Mouse (Mus musculus): ENCODE measurements around the gene Syne2. TPM values are rescaled to one million over a fixed set of nuclear protein-coding genes. Genes with fewer than 3 reads are reported as not detected.

The Syne2 gene
- total and polyA plus RNA-seq, 3 experiments, result 3.9 to 7.5 (median 4.9) TPM

DNA sequence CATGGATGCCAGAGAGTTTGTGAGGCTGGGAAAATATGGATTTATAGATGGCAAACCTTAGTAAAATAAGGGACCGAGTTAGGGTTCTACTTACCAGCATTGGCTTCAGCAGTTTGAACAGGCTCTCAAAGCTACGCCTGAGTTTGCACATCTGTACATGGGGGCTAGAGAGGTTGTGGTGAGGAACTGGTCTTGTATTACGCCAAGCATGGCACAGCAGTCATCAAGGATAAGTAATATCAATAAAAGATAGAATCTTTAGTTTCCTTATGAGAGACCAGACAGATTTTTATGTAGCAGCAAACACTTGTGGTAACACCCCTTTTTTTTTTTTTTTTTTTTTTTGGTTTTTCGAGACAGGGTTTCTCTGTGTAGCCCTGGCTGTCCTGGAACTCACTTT lies 194.9 kb downstream of the Syne2 start:
- Histone ChIP-seq H3K79me2 (replicated peaks; ENCODE audit: control insufficient read depth, extremely low read depth, insufficient read depth, poor library complexity, severe bottlenecking) (no peaks in the 10 kb centered on the region), H3K4me1 (ENCODE audit: control insufficient read depth in 1 of 2, insufficient read depth in 2 of 2) (peaks cover 0 to 8% of the 10 kb centered on the region in 2 experiments; a peak in 3 of 4 replicates), H3K4me2 (ENCODE audit: insufficient read depth, low read depth, poor library complexity, severe bottlenecking) (no peak overlapping the region), H3K9ac (ENCODE audit: insufficient read depth, low read depth) (no peak overlapping the region), H3K4me3 (replicated peaks in 1 of 3; ENCODE audit: low read depth in 2 of 3, low read length in 2 of 3, poor library complexity in 1 of 3) (no peak overlapping the region), H3K36me3 (replicated peaks in 1 of 2; ENCODE audit: control insufficient read depth in 1 of 2, insufficient read depth in 1 of 2, low read length in 1 of 2) (peaks cover 0 to 6% of the 10 kb centered on the region in 2 experiments), H3K27me3 (replicated peaks) (no peaks in the 10 kb centered on the region), H3K9me3 (replicated peaks; ENCODE audit: low read length) (no peaks in the 10 kb centered on the region), H3K27ac (ENCODE audit: insufficient read depth, low read depth) (no peak overlapping the region)
- TF ChIP-seq ZMIZ1 (IDR thresholded peaks at IDR 0.05; ENCODE audit: low read depth, low read length), result no peak
- TF ChIP-seq BHLHE40 (IDR thresholded peaks at IDR 0.05; ENCODE audit: low read depth, low read length), result no peak
- no peak for TF ChIP-seq MYC (IDR thresholded peaks at IDR 0.05; ENCODE audit: low read depth, low read length)
- TF ChIP-seq POLR2AphosphoS2 (IDR thresholded peaks at IDR 0.05; ENCODE audit: low read depth, low read length), result no peak
- no peak for TF ChIP-seq USF2 (conservative IDR thresholded peaks at IDR 0.05; ENCODE audit: low read depth, low read length)
- no peak for TF ChIP-seq TBP (conservative IDR thresholded peaks at IDR 0.05; ENCODE audit: low read depth, low read length)
- no peak for TF ChIP-seq TCF12 (IDR thresholded peaks at IDR 0.05; ENCODE audit: low read depth, low read length)
- TF ChIP-seq ZNF384 (IDR thresholded peaks at IDR 0.05; ENCODE audit: low read depth, low read length), result no peak
- no peak for TF ChIP-seq MXI1 (IDR thresholded peaks at IDR 0.05; ENCODE audit: low read depth, low read length)
- no peak for TF ChIP-seq SIN3A (IDR thresholded peaks at IDR 0.05; ENCODE audit: low read length)
- TF ChIP-seq ZC3H11A (IDR thresholded peaks at IDR 0.05; ENCODE audit: low read depth, low read length), result no peak
- no peak for TF ChIP-seq ETS1 (conservative IDR thresholded peaks at IDR 0.05; ENCODE audit: low read depth, low read length)
- no peak for TF ChIP-seq ELF1 (IDR thresholded peaks at IDR 0.05; ENCODE audit: low read depth, low read length)
- TF ChIP-seq CHD1 (IDR thresholded peaks at IDR 0.05; ENCODE audit: low read depth, low read length), result no peak
- no peak for TF ChIP-seq USF1 (IDR thresholded peaks at IDR 0.05; ENCODE audit: low read depth, low read length)
- TF ChIP-seq EP300 (IDR thresholded peaks at IDR 0.05; ENCODE audit: low read length), result no peak
- TF ChIP-seq MEF2A (IDR thresholded peaks at IDR 0.05; ENCODE audit: borderline replicate concordance, low read depth, low read length), result no peak
- no peak for TF ChIP-seq PAX5 (IDR thresholded peaks at IDR 0.05; ENCODE audit: low read length)
- no peak for DNase-seq (ENCODE audit: extremely low read depth)
- in situ Hi-C loops (cut with MboI; ENCODE audit: low pct_ligation_motif_present, low pct_unique_long_range_greater_than_20kb, low sequenced_read_pairs) (loop anchor here (25.0 kb wide), 1 partner anchor 325 kb away; no protein-coding TSS in a partner anchor), dilution Hi-C loops (cut with MboI; ENCODE audit: extremely low pct_ligation_motif_present, extremely low pct_unique_long_range_greater_than_20kb, low sequenced_read_pairs) (no loop called here)

DNA sequence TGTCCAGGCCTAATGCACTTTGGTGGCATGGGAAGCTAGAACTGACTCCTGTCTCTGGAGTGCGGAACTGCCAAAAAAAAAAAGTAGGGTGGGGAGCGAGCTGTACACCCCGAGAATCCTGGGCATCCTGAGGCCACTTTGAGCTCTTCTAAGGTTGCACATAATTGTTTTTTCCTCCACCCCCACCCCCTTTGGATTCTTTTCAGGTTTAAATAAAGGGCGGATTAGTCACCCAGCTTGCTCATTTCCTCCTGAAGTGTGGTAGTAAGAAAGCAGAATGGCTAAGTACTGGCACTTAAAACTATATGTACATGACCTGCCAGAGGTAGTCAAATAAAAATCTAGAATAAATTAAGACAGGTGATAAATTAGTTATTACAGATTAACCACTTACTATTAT lies 195.5 kb downstream of the Syne2 start:
- H3K79me2 ChIP-seq (replicated peaks; ENCODE audit: control insufficient read depth, extremely low read depth, insufficient read depth, poor library complexity, severe bottlenecking), result no peaks in the 10 kb centered on the region
- no peak for DNase-seq (ENCODE audit: extremely low read depth)
- in situ Hi-C loops (cut with MboI; ENCODE audit: low pct_ligation_motif_present, low pct_unique_long_range_greater_than_20kb, low sequenced_read_pairs) (loop anchor here (25.0 kb wide), 1 partner anchor 324 kb away; no protein-coding TSS in a partner anchor), dilution Hi-C loops (cut with MboI; ENCODE audit: extremely low pct_ligation_motif_present, extremely low pct_unique_long_range_greater_than_20kb, low sequenced_read_pairs) (no loop called here)
- TF ChIP-seq MYC (IDR thresholded peaks at IDR 0.05; ENCODE audit: low read depth, low read length) (no peak), ZC3H11A (IDR thresholded peaks at IDR 0.05; ENCODE audit: low read depth, low read length) (no peak), E2F4 (IDR thresholded peaks at IDR 0.05; ENCODE audit: insufficient replicate concordance, low read depth, low read length) (no peak), IRF4 (IDR thresholded peaks at IDR 0.05; ENCODE audit: low read depth, low read length) (no peak), RCOR1 (conservative IDR thresholded peaks at IDR 0.05; ENCODE audit: low read depth, low read length) (no peak), MAX (IDR thresholded peaks at IDR 0.05; ENCODE audit: low read length) (no peak), KAT2A (IDR thresholded peaks at IDR 0.05; ENCODE audit: insufficient replicate concordance, low read length) (no peak), PAX5 (IDR thresholded peaks at IDR 0.05; ENCODE audit: low read length) (no peak), CTCF (conservative IDR thresholded peaks at IDR 0.05 in 1 of 2, IDR thresholded peaks at IDR 0.05 in 1 of 2; ENCODE audit: low read depth in 2 of 2, low read length in 2 of 2) (no peak)
- no peaks in the 10 kb centered on the region for H3K9me3 ChIP-seq (replicated peaks; ENCODE audit: low read length)
- peaks cover 0 to 6% of the 10 kb centered on the region in 2 experiments for H3K36me3 ChIP-seq (replicated peaks in 1 of 2; ENCODE audit: control insufficient read depth in 1 of 2, insufficient read depth in 1 of 2, low read length in 1 of 2)
- no peak overlapping the region for H3K9ac ChIP-seq (ENCODE audit: insufficient read depth, low read depth)
- peaks cover 0 to 8% of the 10 kb centered on the region in 2 experiments; a peak in 3 of 4 replicates for H3K4me1 ChIP-seq (ENCODE audit: control insufficient read depth in 1 of 2, insufficient read depth in 2 of 2)
- H3K4me2 ChIP-seq (ENCODE audit: insufficient read depth, low read depth, poor library complexity, severe bottlenecking), result no peak overlapping the region
- H3K27ac ChIP-seq (ENCODE audit: insufficient read depth, low read depth), result no peak overlapping the region
- H3K27me3 ChIP-seq (replicated peaks), result no peaks in the 10 kb centered on the region
- no peak overlapping the region for H3K4me3 ChIP-seq (replicated peaks in 1 of 3; ENCODE audit: low read depth in 2 of 3, low read length in 2 of 3, poor library complexity in 1 of 3)

Measured in CH12.LX (cell line).